Mouse (Mus musculus) intestine, postnatal 0 days (tissue): Measurements from ENCODE around the gene Tmod4. TPM values are rescaled to one million over a fixed set of nuclear protein-coding genes. Genes with fewer than 3 reads are reported as not detected.
"Not testable (repeated sequence)": the region's sequence is repeated elsewhere in the genome, so short reads cannot be mapped to it uniquely, and the experiment has no call there.

Experiments
- ATAC-seq: fragments of 200-750 bp; cut with Nextera tagmentation; 2 replicates; pipeline ENCODE4 v1.8.0; 2017; ENCODE audit warnings: mild to moderate bottlenecking, moderate TSS enrichment, moderate library complexity
- H3K27ac ChIP-seq: fragments of 300-500 bp; sonication (generic); 2 replicates; pipeline ENCODE4 v1.5.1; 2014; ENCODE audit warnings: mild to moderate bottlenecking, low read depth, low read length, moderate library complexity
- H3K27me3 ChIP-seq: fragments of 300-500 bp; sonication (generic); replicated peaks from 2 replicates; pipeline ENCODE4 v1.6.1; 2014; ENCODE audit warnings: low read length, mixed read lengths; ENCODE audit not compliant: control insufficient read depth, insufficient read depth
- H3K36me3 ChIP-seq: fragments of 300-500 bp; sonication (generic); 2 replicates; pipeline ENCODE4 v1.6.1; 2014; ENCODE audit warnings: mild to moderate bottlenecking, moderate library complexity; ENCODE audit not compliant: control insufficient read depth, insufficient read depth
- H3K4me1 ChIP-seq: fragments of 300-500 bp; sonication (generic); replicated peaks from 2 replicates; pipeline ENCODE4 v1.6.1; 2014; ENCODE audit warnings: antibody characterized with exemption, low read length, mixed read lengths; ENCODE audit not compliant: control insufficient read depth, insufficient read depth
- H3K4me2 ChIP-seq: fragments of 300-500 bp; sonication (generic); replicated peaks from 2 replicates; pipeline ENCODE4 v1.6.1; 2014; ENCODE audit warnings: low read depth, mild to moderate bottlenecking, moderate library complexity
- H3K4me3 ChIP-seq: fragments of 300-500 bp; sonication (generic); 2 replicates; pipeline ENCODE4 v1.5.1; 2014; ENCODE audit warnings: low read depth, low read length
- H3K9ac ChIP-seq: fragments of 300-500 bp; sonication (generic); 2 replicates; pipeline ENCODE4 v1.6.1; 2014; ENCODE audit warnings: mild to moderate bottlenecking, low read depth, low read length
- H3K9me3 ChIP-seq: fragments of 300-500 bp; sonication (generic); 2 replicates; pipeline ENCODE4 v1.6.1; 2016; ENCODE audit warnings: mixed run types; ENCODE audit not compliant: control insufficient read depth
- CTCF ChIP-seq: sonication (generic); IDR thresholded peaks from 2 replicates; pipeline ENCODE4 v1.5.1; 2016; ENCODE audit warnings: low read depth, mild to moderate bottlenecking, control low read depth, antibody characterized with exemption, moderate library complexity
- WGBS: fragments of 180-500 bp; shearing (Covaris S2); extraction: QIAGEN DNeasy Blood & Tissue Kit; methylation state at CpG from one replicate; pipeline ENCODE4 v1.1.7; 2014; 5-methylcytosine and 5-hydroxymethylcytosine counted together
- polyA plus RNA-seq: library from polyadenylated mRNA; unstranded; fragments of >200 nt; fragmentation: Nextera tagmentation; extraction: Ambion mirVana; gene quantifications from 2 replicates; pipeline ENCODE4 v1.2.1, GENCODE M21; 2015

Gene Tmod4
- polyA plus RNA-seq, 1 experiment from 2014 or later = 0.44 TPM

GRCm38 (mm10) chr3:95129226-95129651 lies 5.0 kb downstream of the Tmod4 start:
- no peak for TF ChIP-seq CTCF
- Histone ChIP-seq H3K4me3 (no peak overlapping the region), H3K9ac (no peak overlapping the region), H3K4me1 (peaks cover 7% of the 10 kb centered on the region; the same call in 1 of the 2 replicates), H3K4me2 (no peak overlapping the region), H3K27me3 (no peaks in the 10 kb centered on the region), H3K9me3 (no peaks in the 10 kb centered on the region), H3K27ac (no peak overlapping the region), H3K36me3 (peaks cover 28% of the 10 kb centered on the region)
- ATAC-seq = no peak
- WGBS = 65% methylated on average over 6 of the region's 6 CpGs

GRCm38 (mm10) chr3:95130081-95130480 lies 5.8 kb downstream of the Tmod4 start:
- 81% methylated on average over 5 of the region's 5 CpGs for WGBS
- Histone ChIP-seq H3K9ac (no peak overlapping the region), H3K36me3 (peaks cover 28% of the 10 kb centered on the region), H3K27me3 (no peaks in the 10 kb centered on the region), H3K4me3 (no peak overlapping the region), H3K4me1 (peaks cover 7% of the 10 kb centered on the region; the same call in 1 of the 2 replicates), H3K27ac (no peak overlapping the region), H3K9me3 (no peaks in the 10 kb centered on the region), H3K4me2 (no peak overlapping the region)
- ATAC-seq = no peak
- TF ChIP-seq CTCF = no peak

- H3K4me1 ChIP-seq = not testable (repeated sequence)
Measured at GRCm38 (mm10) chr3:95132389-95132788, 8.1 kb downstream of the Tmod4 start.

GRCm38 (mm10) chr3:95133176-95133575 lies 8.9 kb downstream of the Tmod4 start:
- no peaks in the 10 kb centered on the region for H3K9me3 ChIP-seq
- peak overlapping the region; percentile 72 for H3K4me3 ChIP-seq
- H3K27ac ChIP-seq = no peak overlapping the region
- H3K36me3 ChIP-seq = peaks cover 29% of the 10 kb centered on the region
- ATAC-seq = peak; percentile 1; the same call in 1 of the 2 replicates
- H3K27me3 ChIP-seq = no peaks in the 10 kb centered on the region
- H3K9ac ChIP-seq = peak overlapping the region; percentile 75
- peak overlapping the region; percentile 86 for H3K4me2 ChIP-seq
- peaks cover 7% of the 10 kb centered on the region; the same call in 1 of the 2 replicates for H3K4me1 ChIP-seq
- no peak for TF ChIP-seq CTCF
- 52% methylated on average over 11 of the region's 11 CpGs for WGBS

More at GRCm38 (mm10) chr3:95132389-95132788, 8.1 kb downstream of the Tmod4 start:
- ATAC-seq, H3K4me2 ChIP-seq, H3K27me3 ChIP-seq, H3K27ac ChIP-seq, H3K4me3 ChIP-seq, H3K9me3 ChIP-seq, H3K9ac ChIP-seq: not testable (repeated sequence)
- peak; percentile 49 for TF ChIP-seq CTCF
- 94% methylated on average over 2 of the region's 2 CpGs for WGBS
- H3K36me3 ChIP-seq = peaks cover 28% of the 10 kb centered on the region

GRCm38 (mm10) chr3:95133680-95134101 lies 9.4 kb downstream of the Tmod4 start, which contains the start of the genes Scnm1 and Lysmd1:
Gene Scnm1 (minus strand): TSS chr3:95134011.
Gene Lysmd1 (plus strand): TSS chr3:95134088.
- peak within 1 kb of the TSS; percentile 46; the same call in 1 of the 2 replicates for H3K27ac ChIP-seq
- H3K9ac ChIP-seq = peak within 1 kb of the TSS; percentile 75

GRCm38 (mm10) chr3:95134133-95134532 lies 9.9 kb downstream of the Tmod4 start:
- not testable (repeated sequence) for H3K27ac ChIP-seq, H3K27me3 ChIP-seq, H3K9ac ChIP-seq, H3K9me3 ChIP-seq, H3K4me1 ChIP-seq, H3K4me2 ChIP-seq
- H3K4me3 ChIP-seq = peak overlapping the region; percentile 72
- WGBS = no CpG with 5 or more reads among the region's 12 CpGs
- peak; percentile 19; the same call in 1 of the 2 replicates for ATAC-seq
- peaks cover 20% of the 10 kb centered on the region for H3K36me3 ChIP-seq

More at GRCm38 (mm10) chr3:95133680-95134101, 9.4 kb downstream of the Tmod4 start, which contains the start of the genes Scnm1 and Lysmd1:
- peak; percentile 55 for TF ChIP-seq CTCF
- H3K4me1 ChIP-seq = peaks cover 7% of the 10 kb centered on the region; the same call in 1 of the 2 replicates
- H3K4me2 ChIP-seq = peak within 1 kb of the TSS; percentile 86
- under 1% methylated on average over 20 of the region's 20 CpGs for WGBS
- peaks cover 24% of the 10 kb centered on the region for H3K36me3 ChIP-seq
- H3K4me3 ChIP-seq = peak within 1 kb of the TSS; percentile 72
- H3K27me3 ChIP-seq = no peaks in the 10 kb centered on the region
- ATAC-seq = peak; percentile 91
- no peaks in the 10 kb centered on the region for H3K9me3 ChIP-seq
